Mouse (Mus musculus) limb, embryonic 13.5 days (tissue): ENCODE data around the gene Gas1. TPM values are rescaled to one million over a fixed set of nuclear protein-coding genes. Genes with fewer than 3 reads are reported as not detected.
A peak's percentile ranks its signal among the peaks of the same experiment; 100 is the strongest.

Experiments used
- ATAC-seq: fragments of 200-750 bp; cut with Nextera tagmentation; 2 replicates; pipeline ENCODE4 v1.8.0; 2017; ENCODE audit warnings: low read depth, moderate number of reproducible peaks, moderate TSS enrichment; ENCODE audit not compliant: low FRiP score
- H3K27ac ChIP-seq: fragments of 300-500 bp; sonication (generic); 2 replicates; pipeline ENCODE4 v1.5.1; 2015; ENCODE audit warnings: inconsistent platforms, mild to moderate bottlenecking, moderate library complexity
- H3K27me3 ChIP-seq: fragments of 300-500 bp; sonication (generic); 2 replicates; pipeline ENCODE4 v1.6.1; 2015; ENCODE audit warnings: mild to moderate bottlenecking, inconsistent platforms
- H3K36me3 ChIP-seq: fragments of 300-500 bp; sonication (generic); 2 replicates; pipeline ENCODE4 v1.6.1; 2015; ENCODE audit warnings: inconsistent platforms, mild to moderate bottlenecking, moderate library complexity
- H3K4me1 ChIP-seq: fragments of 300-500 bp; sonication (generic); 2 replicates; pipeline ENCODE4 v1.6.1; 2015; ENCODE audit warnings: inconsistent platforms
- H3K4me2 ChIP-seq: fragments of 300-500 bp; sonication (generic); replicated peaks from 2 replicates; pipeline ENCODE4 v1.6.1; 2015; ENCODE audit warnings: inconsistent platforms, mild to moderate bottlenecking, moderate library complexity
- H3K4me3 ChIP-seq: fragments of 300-500 bp; sonication (generic); 2 replicates; pipeline ENCODE4 v1.5.1; 2015; ENCODE audit warnings: moderate library complexity, mild to moderate bottlenecking, inconsistent platforms
- H3K9ac ChIP-seq: fragments of 300-500 bp; sonication (generic); 2 replicates; pipeline ENCODE4 v1.6.1; 2015; ENCODE audit warnings: mild to moderate bottlenecking, inconsistent platforms
- H3K9me3 ChIP-seq: fragments of 300-500 bp; sonication (generic); 2 replicates; pipeline ENCODE4 v1.6.1; 2016; ENCODE audit warnings: inconsistent platforms
- WGBS: fragments of 180-500 bp; shearing (Covaris S2); methylation state at CpG from one replicate; pipeline ENCODE4 v1.1.7; 2015; 5-methylcytosine and 5-hydroxymethylcytosine counted together
- polyA plus RNA-seq: library from polyadenylated mRNA; unstranded; fragments of >200 nt; fragmentation: Nextera tagmentation; extraction: Ambion mirVana; gene quantifications from 2 replicates; pipeline ENCODE4 v1.2.1, GENCODE M21; 2015

Gene Gas1
- polyA plus RNA-seq, result 264 and 265 TPM in 2 replicates

- ATAC-seq, result peak; percentile 95
- Histone ChIP-seq H3K4me3 (peak within 1 kb of the TSS; percentile 98), H3K4me2 (peak within 1 kb of the TSS; percentile 75), H3K9ac (peak within 1 kb of the TSS; percentile 100), H3K4me1 (peaks cover 26% of the 10 kb centered on the region), H3K27ac (peak within 1 kb of the TSS; percentile 100), H3K9me3 (no peaks in the 10 kb centered on the region), H3K36me3 (peaks cover 17% of the 10 kb centered on the region), H3K27me3 (no peaks in the 10 kb centered on the region)
- under 1% methylated on average over 51 of the region's 59 CpGs for WGBS
Observed at GRCm38 (mm10) chr13:60177106-60177796, at the start of gene Gas1. TSS of gene Gas1 (minus strand) at chr13:60177365.

GRCm38 (mm10) chr13:60226251-60226836 is 49.2 kb upstream of the Gas1 start:
- Histone ChIP-seq H3K27me3 (no peaks in the 10 kb centered on the region), H3K4me1 (peaks cover 51% of the 10 kb centered on the region), H3K36me3 (no peaks in the 10 kb centered on the region), H3K9ac (no peak overlapping the region), H3K4me2 (peak overlapping the region; percentile 40), H3K9me3 (peaks cover 5% of the 10 kb centered on the region; the same call in 1 of the 2 replicates), H3K4me3 (no peak overlapping the region), H3K27ac (peak overlapping the region; percentile 94)
- 2% methylated on average over 9 of the region's 9 CpGs for WGBS
- ATAC-seq, result peak; percentile 88

GRCm38 (mm10) chr13:60225736-60226135 is 48.6 kb upstream of the Gas1 start:
- Histone ChIP-seq H3K9ac (no peak overlapping the region), H3K4me3 (no peak overlapping the region), H3K9me3 (peaks cover 5% of the 10 kb centered on the region; the same call in 1 of the 2 replicates), H3K4me1 (peaks cover 49% of the 10 kb centered on the region), H3K4me2 (peak overlapping the region; percentile 40), H3K36me3 (no peaks in the 10 kb centered on the region), H3K27ac (peak overlapping the region; percentile 94), H3K27me3 (no peaks in the 10 kb centered on the region)
- WGBS, result 39% methylated on average over 1 of the region's 1 CpGs
- ATAC-seq, result no peak

DNA sequence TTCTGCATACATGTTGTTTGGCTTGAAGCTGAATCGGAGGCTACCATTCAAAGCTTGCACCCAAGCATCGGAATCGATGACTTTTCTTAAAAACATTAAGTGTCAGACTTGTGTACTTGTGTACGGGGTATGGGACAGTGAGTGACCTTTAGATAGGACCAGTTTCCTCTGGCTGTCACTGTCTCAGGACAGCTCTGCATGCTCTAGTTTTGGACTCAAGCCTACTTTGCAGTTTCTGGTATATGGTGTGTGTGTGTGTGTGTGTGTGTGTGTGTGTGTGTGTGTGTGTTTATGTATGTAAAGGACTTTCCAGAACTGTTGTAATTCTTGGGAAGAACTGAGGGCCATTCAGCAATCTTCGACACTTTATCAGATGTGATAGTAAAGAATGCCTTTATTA is 48.1 kb upstream of the Gas1 start:
- H3K9me3 ChIP-seq, result peaks cover 5% of the 10 kb centered on the region; the same call in 1 of the 2 replicates
- peaks cover 49% of the 10 kb centered on the region for H3K4me1 ChIP-seq
- peak overlapping the region; percentile 94 for H3K27ac ChIP-seq
- H3K9ac ChIP-seq, result no peak overlapping the region
- no peaks in the 10 kb centered on the region for H3K27me3 ChIP-seq
- WGBS, result 87% methylated on average over 5 of the region's 5 CpGs
- H3K36me3 ChIP-seq, result no peaks in the 10 kb centered on the region
- H3K4me3 ChIP-seq, result no peak overlapping the region
- no peak for ATAC-seq
- no peak overlapping the region for H3K4me2 ChIP-seq

DNA sequence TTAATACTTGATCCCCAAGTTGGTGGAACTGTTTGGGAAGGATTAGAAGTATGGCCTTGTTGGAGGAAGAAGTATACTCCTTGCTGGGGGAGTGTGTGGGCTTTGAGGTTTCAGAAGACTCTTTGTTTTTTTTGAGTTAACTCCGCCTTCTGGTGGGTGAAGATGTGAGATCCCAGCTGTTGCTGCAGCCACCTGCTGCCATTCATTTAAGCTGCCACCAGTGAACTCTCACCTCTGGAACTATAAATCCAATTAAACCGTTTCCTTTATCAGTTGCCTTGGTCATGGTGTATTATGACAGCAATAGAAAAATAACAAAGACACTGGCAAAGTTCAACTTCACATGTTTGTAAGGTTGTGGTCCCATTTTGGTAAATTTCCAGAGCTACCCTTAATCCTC is 46.6 kb upstream of the Gas1 start:
- Histone ChIP-seq H3K9ac (no peak overlapping the region), H3K36me3 (no peaks in the 10 kb centered on the region), H3K4me3 (no peak overlapping the region), H3K27me3 (no peaks in the 10 kb centered on the region), H3K4me2 (no peak overlapping the region), H3K27ac (no peak overlapping the region), H3K9me3 (peaks cover 5% of the 10 kb centered on the region; the same call in 1 of the 2 replicates), H3K4me1 (peaks cover 48% of the 10 kb centered on the region)
- WGBS, result 72% methylated on average over 2 of the region's 2 CpGs
- no peak for ATAC-seq

DNA sequence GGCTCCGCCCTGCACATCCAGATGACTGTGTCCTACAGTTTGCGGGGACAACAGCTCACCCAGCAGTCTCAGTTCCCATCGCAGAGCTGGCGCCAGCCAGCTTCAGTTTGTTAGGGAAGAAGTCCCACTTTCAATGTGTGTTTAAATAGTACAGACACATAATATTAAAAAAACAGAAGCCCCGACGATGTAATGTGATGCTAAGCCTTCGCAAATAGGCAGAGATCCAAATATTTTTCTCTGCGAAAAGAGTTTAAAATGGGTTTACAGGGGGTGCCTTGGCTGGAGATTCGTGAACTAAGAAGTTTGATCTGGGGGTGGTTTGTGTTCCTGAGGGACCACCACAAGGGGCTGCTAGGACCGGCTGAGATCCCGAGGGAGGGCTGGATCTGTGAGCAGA is 45.2 kb upstream of the Gas1 start:
- 54% methylated on average over 11 of the region's 11 CpGs for WGBS
- no peak for ATAC-seq
- Histone ChIP-seq H3K4me1 (peaks cover 37% of the 10 kb centered on the region), H3K4me2 (no peak overlapping the region), H3K9me3 (peaks cover 5% of the 10 kb centered on the region; the same call in 1 of the 2 replicates), H3K27me3 (no peaks in the 10 kb centered on the region), H3K9ac (no peak overlapping the region), H3K4me3 (no peak overlapping the region), H3K36me3 (no peaks in the 10 kb centered on the region), H3K27ac (peak overlapping the region; percentile 77)

DNA sequence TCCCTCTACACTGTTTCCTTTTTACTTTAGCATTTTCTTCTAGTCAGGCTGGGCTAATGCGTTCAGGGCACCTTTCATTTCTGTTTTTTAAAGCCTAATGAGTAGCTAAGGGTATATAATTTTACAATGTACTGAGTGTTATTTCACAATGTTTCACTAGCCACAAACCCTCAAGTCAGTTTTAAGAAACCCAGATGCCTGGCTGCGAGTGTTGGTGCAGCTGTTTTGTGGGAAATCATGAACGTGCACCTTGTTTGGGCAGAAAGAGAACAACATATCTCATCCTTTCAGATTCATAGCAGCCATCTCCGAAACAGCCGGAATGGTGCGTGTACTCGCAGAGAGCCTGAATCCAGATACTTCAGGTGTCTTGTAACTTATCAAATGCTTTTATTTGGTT is 36.7 kb upstream of the Gas1 start:
- Histone ChIP-seq H3K4me2 (no peak overlapping the region), H3K4me1 (peaks cover 20% of the 10 kb centered on the region), H3K9me3 (peaks cover 3% of the 10 kb centered on the region; the same call in 1 of the 2 replicates), H3K27me3 (no peaks in the 10 kb centered on the region), H3K27ac (peak overlapping the region; percentile 16; the same call in 1 of the 2 replicates), H3K9ac (no peak overlapping the region), H3K4me3 (no peak overlapping the region), H3K36me3 (no peaks in the 10 kb centered on the region)
- no peak for ATAC-seq
- 47% methylated on average over 7 of the region's 7 CpGs for WGBS

DNA sequence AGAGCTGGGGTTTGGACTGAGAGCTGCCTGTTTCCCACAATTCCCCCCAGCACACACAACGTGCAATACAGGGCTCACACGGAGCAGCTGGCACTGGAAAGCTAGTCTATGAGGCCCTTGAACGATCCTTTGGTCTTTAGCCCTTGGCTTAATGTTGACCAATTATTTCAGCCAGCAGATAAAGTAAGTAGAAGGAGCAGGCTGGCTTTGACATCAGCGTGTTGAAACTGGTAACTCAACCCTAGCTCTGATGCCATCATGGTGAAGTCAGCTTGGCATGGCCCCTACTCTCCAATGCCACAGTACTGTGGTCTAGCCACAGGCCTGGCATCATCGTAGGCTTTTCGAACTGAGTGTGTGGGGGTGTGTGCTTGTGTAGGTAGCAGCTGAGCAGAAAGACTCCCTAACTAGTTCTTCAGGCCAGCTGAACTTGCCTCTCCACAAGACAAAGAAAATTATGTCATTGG is 30.0 kb upstream of the Gas1 start:
- Histone ChIP-seq H3K9me3 (peaks cover 24% of the 10 kb centered on the region), H3K27ac (no peak overlapping the region), H3K36me3 (no peaks in the 10 kb centered on the region), H3K4me2 (no peak overlapping the region), H3K4me3 (no peak overlapping the region), H3K27me3 (no peaks in the 10 kb centered on the region), H3K9ac (no peak overlapping the region), H3K4me1 (peaks cover 4% of the 10 kb centered on the region; the same call in 1 of the 2 replicates)
- 86% methylated on average over 6 of the region's 6 CpGs for WGBS
- no peak for ATAC-seq

- Histone ChIP-seq H3K4me1 (no peaks in the 10 kb centered on the region), H3K27me3 (no peaks in the 10 kb centered on the region), H3K4me2 (no peak overlapping the region), H3K9ac (no peak overlapping the region), H3K4me3 (no peak overlapping the region), H3K36me3 (no peaks in the 10 kb centered on the region), H3K9me3 (peaks cover 21% of the 10 kb centered on the region), H3K27ac (no peak overlapping the region)
- 88% methylated on average over 6 of the region's 6 CpGs for WGBS
- ATAC-seq, result no peak
Observed at GRCm38 (mm10) chr13:60204746-60205145, 27.6 kb upstream of the Gas1 start.

DNA sequence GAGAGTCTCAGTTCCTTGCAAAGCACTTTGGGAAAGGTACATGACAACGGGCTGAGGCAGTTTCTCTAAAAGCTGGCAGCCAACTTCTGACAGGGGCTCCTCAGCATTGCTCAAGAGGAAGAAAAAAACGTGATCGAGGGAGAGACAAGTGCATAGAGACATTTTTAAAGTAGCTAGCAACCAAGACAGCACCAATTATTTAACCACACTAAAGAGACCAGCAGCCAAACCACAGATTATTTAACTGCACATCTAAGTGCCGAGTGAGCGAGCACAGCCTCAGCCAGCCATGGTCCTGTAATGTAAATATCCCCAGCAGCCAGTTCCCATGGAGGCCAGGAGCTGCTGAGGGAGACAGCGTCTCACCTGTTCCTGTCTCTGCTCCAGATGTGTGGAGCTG is 16.1 kb upstream of the Gas1 start:
- peaks cover 3% of the 10 kb centered on the region; the same call in 1 of the 2 replicates for H3K9me3 ChIP-seq
- no peak overlapping the region; the same call in 1 of the 2 replicates for H3K27ac ChIP-seq
- H3K4me2 ChIP-seq, result peak overlapping the region; percentile 16; the same call in 1 of the 2 replicates
- H3K36me3 ChIP-seq, result no peaks in the 10 kb centered on the region
- H3K27me3 ChIP-seq, result no peaks in the 10 kb centered on the region
- 0 out of 2 replicates have a peak, but pooled peaks have one; percentile 44 for ATAC-seq
- H3K9ac ChIP-seq, result 0 out of 2 replicates have a peak overlapping the region, but pooled peaks have one; percentile 2
- WGBS, result 25% methylated on average over 6 of the region's 6 CpGs
- peaks cover 21% of the 10 kb centered on the region for H3K4me1 ChIP-seq
- no peak overlapping the region for H3K4me3 ChIP-seq

GRCm38 (mm10) chr13:60189923-60190322 is 12.8 kb upstream of the Gas1 start:
- H3K9ac ChIP-seq, result no peak overlapping the region
- H3K4me2 ChIP-seq, result no peak overlapping the region
- H3K27ac ChIP-seq, result no peak overlapping the region; the same call in 1 of the 2 replicates
- no peaks in the 10 kb centered on the region for H3K36me3 ChIP-seq
- H3K27me3 ChIP-seq, result no peaks in the 10 kb centered on the region
- no peaks in the 10 kb centered on the region for H3K9me3 ChIP-seq
- WGBS, result 29% methylated on average over 10 of the region's 10 CpGs
- H3K4me1 ChIP-seq, result peaks cover 21% of the 10 kb centered on the region
- no peak for ATAC-seq
- H3K4me3 ChIP-seq, result no peak overlapping the region

DNA sequence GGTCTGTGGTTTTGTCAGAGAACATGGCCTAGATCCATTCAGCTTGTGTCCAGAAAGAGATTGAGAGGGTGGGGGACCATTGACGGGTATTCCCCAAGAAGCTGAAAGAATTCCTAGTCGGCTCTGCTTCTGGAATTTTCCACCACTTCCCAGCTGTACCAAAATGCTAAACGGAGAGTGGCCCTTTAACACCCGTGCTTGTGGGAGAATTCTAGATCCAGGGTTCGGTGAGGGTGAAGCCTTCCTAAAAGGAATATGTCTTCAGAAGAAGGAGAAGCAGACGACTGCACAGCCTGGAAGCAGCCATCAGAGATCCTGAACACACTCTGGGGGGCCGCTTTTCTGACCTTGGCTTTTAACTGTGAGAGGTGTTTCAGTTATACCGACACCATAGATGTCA is 11.8 kb upstream of the Gas1 start:
- no peak for ATAC-seq
- H3K4me1 ChIP-seq, result peaks cover 18% of the 10 kb centered on the region
- H3K27ac ChIP-seq, result no peak overlapping the region
- H3K9me3 ChIP-seq, result no peaks in the 10 kb centered on the region
- 80% methylated on average over 8 of the region's 8 CpGs for WGBS
- H3K9ac ChIP-seq, result no peak overlapping the region
- H3K4me2 ChIP-seq, result no peak overlapping the region
- H3K4me3 ChIP-seq, result no peak overlapping the region
- no peaks in the 10 kb centered on the region for H3K27me3 ChIP-seq
- H3K36me3 ChIP-seq, result no peaks in the 10 kb centered on the region
